ENCODE assay signal across 33 mouse cellular contexts in the genomic region with DNA sequence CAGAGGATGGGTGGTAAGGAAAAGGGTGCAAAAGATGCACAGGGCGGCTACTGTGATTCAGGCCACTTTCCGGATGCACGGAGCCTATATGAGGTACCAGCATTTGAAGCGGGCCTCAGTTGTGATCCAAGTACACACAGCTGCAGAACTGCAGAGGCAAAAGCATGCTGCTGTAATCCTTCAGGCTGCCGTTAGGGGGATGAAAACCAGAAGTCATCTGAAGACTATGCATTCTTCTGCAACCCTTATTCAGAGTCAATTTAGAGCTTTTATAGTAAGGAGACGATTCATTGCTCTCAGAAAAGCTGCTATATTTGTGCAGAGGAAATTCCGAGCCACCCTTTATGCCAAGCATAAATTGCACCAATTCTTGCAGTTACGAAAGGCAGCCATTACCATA. TPM values are rescaled to one million over a fixed set of nuclear protein-coding genes. Genes with fewer than 3 reads are reported as not detected.
DNase-seq lines count a peak whose midpoint lies in the region; ATAC-seq and TF ChIP-seq lines count a peak whose summit lies in the region.
"Had no signal": no experiment of that assay in that cellular context is flagged by ENCODE, and none has a peak within 500 bp of the region (broad histone marks: within the 10 kb centered on the region; RNA-seq: fewer than 3 reads in every experiment).

No protein-coding gene starts in this region.

- 90% methylated on average over 8 of the region's 8 CpGs for WGBS in heart, adult 2 months
- 91% methylated on average over 8 of the region's 8 CpGs for WGBS in heart, embryonic 12.5 days
- 90% methylated on average over 8 of the region's 8 CpGs for WGBS in midbrain, postnatal 0 days
- 96% methylated on average over 8 of the region's 8 CpGs for WGBS in midbrain, embryonic 11.5 days

- no peak overlapping the region for H3K4me3 ChIP-seq in heart, adult 2 months
- no peak overlapping the region for H3K4me3 ChIP-seq in heart, embryonic 12.5 days
- H3K4me3 ChIP-seq in midbrain, postnatal 0 days (ENCODE audit: low read depth, low read length) = no peak overlapping the region
- H3K4me3 ChIP-seq in midbrain, embryonic 11.5 days (ENCODE audit: low read depth, low read length) = no peak overlapping the region
- no peak overlapping the region for H3K4me3 ChIP-seq in G1E (ENCODE audit: low read depth, low read length)
- H3K4me3 ChIP-seq: embryonic facial prominence, embryonic 15.5 days; heart, embryonic 15.5 days; limb, embryonic 15.5 days; megakaryocyte, embryonic 14.5 days had no signal

- TF ChIP-seq EP300 in heart, adult 2 months (IDR thresholded peaks at IDR 0.05; ENCODE audit: insufficient read depth, low read depth, low read length) = no peak

- no peak overlapping the region for H3K9ac ChIP-seq in heart, adult 2 months (ENCODE audit: low read depth, low read length)
- no peak overlapping the region for H3K9ac ChIP-seq in heart, embryonic 12.5 days
- H3K9ac ChIP-seq in midbrain, postnatal 0 days (replicated peaks; ENCODE audit: low read length, poor library complexity, severe bottlenecking) = no peak overlapping the region
- no peak overlapping the region for H3K9ac ChIP-seq in midbrain, embryonic 11.5 days (ENCODE audit: low read length)
- H3K9ac ChIP-seq: embryonic facial prominence, embryonic 15.5 days; heart, embryonic 15.5 days; hindbrain, embryonic 14.5 days; limb, embryonic 15.5 days; liver, embryonic 14.5 days; lung, embryonic 14.5 days had no signal

- TF ChIP-seq POLR2A in heart, adult 2 months (IDR thresholded peaks at IDR 0.05; ENCODE audit: insufficient read depth, low read depth, low read length) = no peak

- H3K36me3 ChIP-seq in heart, adult 2 months (ENCODE audit: control insufficient read depth, insufficient read depth, low read length) = no peaks in the 10 kb centered on the region
- peaks cover 80% of the 10 kb centered on the region for H3K36me3 ChIP-seq in heart, embryonic 12.5 days
- no peaks in the 10 kb centered on the region for H3K36me3 ChIP-seq in midbrain, postnatal 0 days (ENCODE audit: insufficient read depth, low read length)
- H3K36me3 ChIP-seq in midbrain, embryonic 11.5 days (ENCODE audit: control insufficient read depth, insufficient read depth, low read length) = peaks cover 33% of the 10 kb centered on the region
- H3K36me3 ChIP-seq in G1E (replicated peaks) = peaks cover 86% of the 10 kb centered on the region

- no peak for DNase-seq in heart, adult 2 months
- peak; percentile 3 for DNase-seq in midbrain, postnatal 0 days (ENCODE audit: low spot score)
- no peak for DNase-seq in midbrain, embryonic 11.5 days (ENCODE audit: low spot score, missing footprints)
- no peak for DNase-seq in G1E (ENCODE audit: low spot score)
- peak; percentile 11 for DNase-seq in telencephalon, adult 2 months (ENCODE audit: low read depth, low spot score)
- no peak for DNase-seq in ovary, adult 18-20 months (ENCODE audit: low spot score)
- DNase-seq: adrenal gland, postnatal 14 days; cerebellum, adult 9-10 months; gastrocnemius, postnatal 25 days; heart, postnatal 36 days; kidney, adult 8-10 months; kidney, postnatal 10 days; layer of hippocampus, postnatal 36 days; left cerebral cortex, postnatal 4 days; lung, embryonic 14.5 days; thymus, adult 18-20 months had no signal

- no peaks in the 10 kb centered on the region for H3K4me1 ChIP-seq in heart, adult 2 months (ENCODE audit: control insufficient read depth, insufficient read depth, low read length)
- H3K4me1 ChIP-seq in heart, embryonic 12.5 days (replicated peaks) = no peaks in the 10 kb centered on the region
- 0 out of 2 replicates have a peak, but pooled peaks cover 5% of the 10 kb centered on the region for H3K4me1 ChIP-seq in midbrain, postnatal 0 days (ENCODE audit: insufficient read depth, low read length)
- no peaks in the 10 kb centered on the region for H3K4me1 ChIP-seq in midbrain, embryonic 11.5 days (ENCODE audit: control insufficient read depth, insufficient read depth, low read length)
- H3K4me1 ChIP-seq in G1E (ENCODE audit: insufficient read depth, low read depth, low read length) = no peaks in the 10 kb centered on the region
- H3K4me1 ChIP-seq: embryonic facial prominence, embryonic 15.5 days; heart, embryonic 15.5 days; limb, embryonic 15.5 days; megakaryocyte, embryonic 14.5 days had no signal

- H3K79me2 ChIP-seq in heart, adult 2 months (replicated peaks; ENCODE audit: control insufficient read depth, insufficient read depth, low read length) = no peaks in the 10 kb centered on the region

- no peak for ATAC-seq in heart, embryonic 12.5 days (ENCODE audit: insufficient number of reproducible peaks, low FRiP score)
- no peak for ATAC-seq in midbrain, postnatal 0 days (ENCODE audit: low FRiP score)
- no peak for ATAC-seq in midbrain, embryonic 11.5 days (ENCODE audit: low FRiP score)
- peak; percentile 15; the same call in 1 of the 2 replicates for ATAC-seq in G1E (ENCODE audit: extremely low read depth, insufficient number of reproducible peaks, low FRiP score, poor library complexity, severe bottlenecking)
- ATAC-seq: forebrain, embryonic 14.5 days; midbrain, embryonic 16.5 days had no signal

- H3K27me3 ChIP-seq in heart, adult 2 months (ENCODE audit: control insufficient read depth, insufficient read depth, low read length) = no peaks in the 10 kb centered on the region
- H3K27me3 ChIP-seq in heart, embryonic 12.5 days (replicated peaks) = no peaks in the 10 kb centered on the region
- no peaks in the 10 kb centered on the region for H3K27me3 ChIP-seq in midbrain, postnatal 0 days (ENCODE audit: insufficient read depth, low read length)
- no peaks in the 10 kb centered on the region for H3K27me3 ChIP-seq in midbrain, embryonic 11.5 days (ENCODE audit: control insufficient read depth, insufficient read depth, low read length)
- H3K27me3 ChIP-seq in G1E (ENCODE audit: insufficient read depth, low read length) = no peaks in the 10 kb centered on the region
- H3K27me3 ChIP-seq: embryonic facial prominence, embryonic 15.5 days; heart, embryonic 15.5 days; limb, embryonic 15.5 days; megakaryocyte, embryonic 14.5 days had no signal

- TF ChIP-seq CTCF in heart, adult 2 months (IDR thresholded peaks at IDR 0.05) = peak; percentile 19; the same call in 1 of the 2 replicates
- TF ChIP-seq CTCF in midbrain, postnatal 0 days (IDR thresholded peaks at IDR 0.05) = peak; percentile 39; the same call in 1 of the 2 replicates
- TF ChIP-seq CTCF in G1E (IDR thresholded peaks at IDR 0.05; ENCODE audit: low read depth, low read length) = no peak

- H3K9me3 ChIP-seq in heart, embryonic 12.5 days (replicated peaks) = no peaks in the 10 kb centered on the region
- no peaks in the 10 kb centered on the region for H3K9me3 ChIP-seq in midbrain, postnatal 0 days (ENCODE audit: low read length)
- no peaks in the 10 kb centered on the region for H3K9me3 ChIP-seq in midbrain, embryonic 11.5 days (ENCODE audit: control insufficient read depth, low read length)
- H3K9me3 ChIP-seq in G1E (replicated peaks) = no peaks in the 10 kb centered on the region
- H3K9me3 ChIP-seq: embryonic facial prominence, embryonic 15.5 days; heart, embryonic 15.5 days; limb, embryonic 15.5 days; megakaryocyte, embryonic 14.5 days had no signal

- no peak overlapping the region for H3K27ac ChIP-seq in heart, adult 2 months
- no peak overlapping the region for H3K27ac ChIP-seq in heart, embryonic 12.5 days (ENCODE audit: poor library complexity, severe bottlenecking)
- H3K27ac ChIP-seq in midbrain, postnatal 0 days (ENCODE audit: low read depth, low read length) = no peak overlapping the region
- no peak overlapping the region for H3K27ac ChIP-seq in midbrain, embryonic 11.5 days (ENCODE audit: low read depth, low read length)
- H3K27ac ChIP-seq: embryonic facial prominence, embryonic 15.5 days; heart, embryonic 15.5 days; hindbrain, embryonic 14.5 days; limb, embryonic 15.5 days; liver, embryonic 14.5 days had no signal

- no peak overlapping the region for H3K4me2 ChIP-seq in heart, embryonic 12.5 days
- H3K4me2 ChIP-seq in midbrain, postnatal 0 days (ENCODE audit: low read depth, low read length, poor library complexity, severe bottlenecking) = no peak overlapping the region
- no peak overlapping the region for H3K4me2 ChIP-seq in midbrain, embryonic 11.5 days
- H3K4me2 ChIP-seq: embryonic facial prominence, embryonic 15.5 days; heart, embryonic 15.5 days; hindbrain, embryonic 14.5 days; limb, embryonic 15.5 days; lung, embryonic 14.5 days had no signal

- intact Hi-C loops in heart, adult 2 months (cut with DNase I) = no loop called here

RNA-seq across cellular contexts. Expression of a gene that starts 21.3 kb away (rescaled TPM):
- total RNA-seq in heart, adult 2 months (2021) = not detected
- polyA plus RNA-seq in heart, adult 2 months (2012; rRNA removed) = not detected in 2 replicates
- polyA plus RNA-seq in heart, embryonic 12.5 days (2016; fragmentation: Nextera tagmentation; extraction: Ambion mirVana) = 0.06 TPM in 1 of 2 replicates, not detected in the other
- not detected in 2 replicates for total RNA-seq in midbrain, postnatal 0 days (2014; rRNA removed)
- polyA plus RNA-seq in midbrain, postnatal 0 days (2015; fragmentation: Nextera tagmentation; extraction: Ambion mirVana) = not detected in 2 replicates
- not detected in 2 replicates for polyA plus RNA-seq in midbrain, embryonic 11.5 days (2014; fragmentation: Nextera tagmentation; extraction: Ambion mirVana)
- not detected in 2 replicates for total RNA-seq in G1E (2014; fragmentation: Nextera tagmentation)
- 0.12 TPM in 1 of 2 replicates, not detected in the other for total RNA-seq in G1E (2017)
- not detected in 2 replicates for polyA plus RNA-seq in G1E (2012)
- total RNA-seq: gastrocnemius, postnatal 25 days; heart, adult 8-10 months; heart, postnatal 36 days; layer of hippocampus, adult 18-20 months; layer of hippocampus, postnatal 36 days; left cerebral cortex, postnatal 4 days; MEL had no signal
- polyA plus RNA-seq: brain, embryonic 14.5 days; CD4-positive, CD25-positive, alpha-beta regulatory T cell, adult 4 months; embryonic facial prominence, embryonic 15.5 days; forebrain, embryonic 14.5 days; heart, embryonic 15.5 days; hindbrain, embryonic 14.5 days; intestine, embryonic 14.5 days; lung, embryonic 14.5 days; midbrain, embryonic 16.5 days; neural tube, embryonic 14.5 days; stomach, embryonic 14.5 days had no signal

RNA-seq across cellular contexts. Expression of a gene that starts 25.7 kb away (rescaled TPM):
- under 1 TPM; 0.25 to 0.29 TPM for total RNA-seq in heart, adult 2 months (2021)
- 0.08 and 0.12 TPM in 2 replicates for polyA plus RNA-seq in heart, adult 2 months (2012; rRNA removed)
- 18.0 and 18.4 TPM in 2 replicates for polyA plus RNA-seq in heart, embryonic 12.5 days (2016; fragmentation: Nextera tagmentation; extraction: Ambion mirVana)
- total RNA-seq in midbrain, postnatal 0 days (2014; rRNA removed) = 2.7 and 4.0 TPM in 2 replicates
- polyA plus RNA-seq in midbrain, postnatal 0 days (2015; fragmentation: Nextera tagmentation; extraction: Ambion mirVana) = 0.65 and 0.75 TPM in 2 replicates
- 30.0 and 31.5 TPM in 2 replicates for polyA plus RNA-seq in midbrain, embryonic 11.5 days (2014; fragmentation: Nextera tagmentation; extraction: Ambion mirVana)
- 83.9 and 107 TPM in 2 replicates for total RNA-seq in G1E (2014; fragmentation: Nextera tagmentation)
- total RNA-seq in G1E (2017) = 53.6 and 63.2 TPM in 2 replicates
- 5.3 and 5.4 TPM in 2 replicates for polyA plus RNA-seq in G1E (2012)

RNA-seq across cellular contexts. Expression of a gene that starts 58.2 kb away (rescaled TPM):
- 10 to 100 TPM; 20.5 to 23.4 TPM for total RNA-seq in heart, adult 2 months (2021)
- polyA plus RNA-seq in heart, adult 2 months (2012; rRNA removed) = 2.9 and 8.5 TPM in 2 replicates
- 12.5 and 12.8 TPM in 2 replicates for polyA plus RNA-seq in heart, embryonic 12.5 days (2016; fragmentation: Nextera tagmentation; extraction: Ambion mirVana)
- 54.5 and 65.1 TPM in 2 replicates for total RNA-seq in midbrain, postnatal 0 days (2014; rRNA removed)
- 11.9 and 13.2 TPM in 2 replicates for polyA plus RNA-seq in midbrain, postnatal 0 days (2015; fragmentation: Nextera tagmentation; extraction: Ambion mirVana)
- 27.7 and 30.4 TPM in 2 replicates for polyA plus RNA-seq in midbrain, embryonic 11.5 days (2014; fragmentation: Nextera tagmentation; extraction: Ambion mirVana)
- total RNA-seq in G1E (2014; fragmentation: Nextera tagmentation) (28.6 and 29.3 TPM in 2 replicates), G1E (2017) (24.4 and 29.4 TPM in 2 replicates)
- polyA plus RNA-seq in G1E (2012) = 0.56 and 0.76 TPM in 2 replicates

Comparison
In these comparisons a context has a peak if more than half of its experiments do, and no peak if none do; other contexts are left out.
1. DNase-seq: peak in midbrain, postnatal 0 days (single experiment) and telencephalon, adult 2 months (single experiment); none in heart, adult 2 months (0 of 2), midbrain, embryonic 11.5 days (single experiment), G1E (single experiment) and ovary, adult 18-20 months (single experiment).